Mouse (Mus musculus): ENCODE results near the gene Cyp2s1. TPM values are rescaled to one million over a fixed set of nuclear protein-coding genes. Genes with fewer than 3 reads are reported as not detected.

The Cyp2s1 gene
- total RNA-seq, 2 experiments from 2014 or later: 3.2 to 4.2 TPM

DNA sequence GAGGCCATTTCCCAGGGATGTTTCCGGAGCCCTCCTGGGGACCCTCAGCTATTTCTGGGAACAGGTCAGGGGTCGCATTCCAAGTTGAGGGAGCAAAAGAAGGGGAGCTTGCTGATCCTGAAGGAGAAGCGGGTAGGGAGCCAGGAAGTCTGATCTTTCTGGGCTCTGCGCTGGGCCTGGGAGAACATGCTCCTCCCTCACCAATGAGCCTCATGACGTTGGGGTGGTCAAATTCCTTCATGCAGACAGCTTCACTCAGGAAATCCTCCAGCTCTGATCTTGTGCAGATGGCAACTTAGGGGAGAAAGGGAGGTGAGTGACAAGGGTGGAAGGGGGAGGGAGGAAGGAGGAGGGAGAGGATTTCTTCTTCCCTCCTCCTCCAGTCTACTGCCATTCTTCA is 52.5 kb downstream of the Cyp2s1 start:
- TF ChIP-seq CTCF (IDR thresholded peaks at IDR 0.05): no peak
- no peak for DNase-seq (ENCODE audit: extremely low spot score in 1 of 2, low spot score in 2 of 2)
- no peak overlapping the region for H3K27ac ChIP-seq
- H3K4me3 ChIP-seq: no peak overlapping the region
- intact Hi-C loops (cut with DNase I): loop anchor here (10.0 kb wide), 1 partner anchor 1361 kb away; no protein-coding TSS in a partner anchor

- no peak for DNase-seq (ENCODE audit: extremely low spot score in 1 of 2, low spot score in 2 of 2)
- H3K27ac ChIP-seq: no peak overlapping the region
- no peak overlapping the region for H3K4me3 ChIP-seq
- TF ChIP-seq CTCF (IDR thresholded peaks at IDR 0.05): no peak
- intact Hi-C loops (cut with DNase I): loop anchor here (10.0 kb wide), 1 partner anchor 1361 kb away; no protein-coding TSS in a partner anchor
Measured at GRCm38 (mm10) chr7:25763678-25764077, 53.0 kb downstream of the Cyp2s1 start.

GRCm38 (mm10) chr7:25761354-25761753 is 55.4 kb downstream of the Cyp2s1 start:
- intact Hi-C loops (cut with DNase I): loop anchor here (10.0 kb wide), 1 partner anchor 1363 kb away; no protein-coding TSS in a partner anchor

DNA sequence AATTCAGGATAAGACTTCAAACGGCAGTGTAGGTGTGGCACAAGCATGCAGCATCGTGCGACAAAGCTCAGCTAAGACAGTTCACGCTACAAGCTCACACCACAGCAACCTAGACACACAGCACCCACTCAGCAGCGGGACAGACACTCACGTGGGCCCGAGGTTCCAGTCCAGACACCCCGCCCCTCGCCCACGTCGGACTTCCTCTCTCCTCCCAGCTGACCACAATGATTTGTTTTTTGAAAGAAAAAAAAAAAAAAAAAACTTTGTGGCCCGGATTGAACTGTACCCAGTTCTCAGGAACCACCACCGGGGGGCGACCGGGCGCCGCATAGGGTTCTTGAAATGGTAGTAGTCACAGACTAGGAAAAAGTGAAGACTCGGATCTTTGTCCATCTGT is 60.7 kb downstream of the Cyp2s1 start:
- peak; percentile 95 for TF ChIP-seq CTCF (IDR thresholded peaks at IDR 0.05)

More at GRCm38 (mm10) chr7:25761354-25761753, 55.4 kb downstream of the Cyp2s1 start:
- DNase-seq (ENCODE audit: extremely low spot score in 1 of 2, low spot score in 2 of 2): no peak
- Histone ChIP-seq H3K27ac (no peak overlapping the region), H3K4me3 (no peak overlapping the region)
- no peak for TF ChIP-seq CTCF (IDR thresholded peaks at IDR 0.05)

DNA sequence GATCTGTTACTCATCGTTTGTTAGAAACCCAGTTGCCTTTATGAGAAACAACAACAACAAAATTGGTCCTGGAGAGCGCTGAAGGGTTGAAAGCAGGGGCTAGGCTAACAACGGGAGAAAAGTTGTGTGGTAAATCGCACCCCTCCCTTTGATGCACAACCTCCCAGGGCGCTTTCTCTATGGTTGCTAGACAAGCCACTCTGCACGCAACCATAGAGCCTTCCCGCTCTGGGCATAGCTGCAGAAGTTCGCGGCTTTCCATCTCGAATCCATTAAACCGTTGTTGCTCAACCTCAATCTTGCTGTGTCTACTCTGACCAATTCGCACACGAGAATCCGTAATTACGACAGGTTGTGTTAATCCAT is 61.3 kb downstream of the Cyp2s1 start:
- DNase-seq (ENCODE audit: extremely low spot score in 1 of 2, low spot score in 2 of 2): peak in 1 of 2 experiments; percentile 40
- no peak for TF ChIP-seq CTCF (IDR thresholded peaks at IDR 0.05)
- H3K27ac ChIP-seq: peak overlapping the region; percentile 94
- intact Hi-C loops (cut with DNase I): loop anchor here (10.0 kb wide), 1 partner anchor 1441 kb away; the partner anchor contains the start of gene Zfp94
- peak overlapping the region; percentile 98 for H3K4me3 ChIP-seq

More for the DNA sequence above, 60.7 kb downstream of the Cyp2s1 start:
- peak; percentile 86 to 88 for DNase-seq (ENCODE audit: extremely low spot score in 1 of 2, low spot score in 2 of 2)
- Histone ChIP-seq H3K27ac (peak overlapping the region; percentile 94), H3K4me3 (peak overlapping the region; percentile 98)
- intact Hi-C loops (cut with DNase I): loop anchor here (1.0 to 10.0 kb wide), 3 partner anchors 49 to 1441 kb away; partner anchors contain the start of gene Zfp94

DNA sequence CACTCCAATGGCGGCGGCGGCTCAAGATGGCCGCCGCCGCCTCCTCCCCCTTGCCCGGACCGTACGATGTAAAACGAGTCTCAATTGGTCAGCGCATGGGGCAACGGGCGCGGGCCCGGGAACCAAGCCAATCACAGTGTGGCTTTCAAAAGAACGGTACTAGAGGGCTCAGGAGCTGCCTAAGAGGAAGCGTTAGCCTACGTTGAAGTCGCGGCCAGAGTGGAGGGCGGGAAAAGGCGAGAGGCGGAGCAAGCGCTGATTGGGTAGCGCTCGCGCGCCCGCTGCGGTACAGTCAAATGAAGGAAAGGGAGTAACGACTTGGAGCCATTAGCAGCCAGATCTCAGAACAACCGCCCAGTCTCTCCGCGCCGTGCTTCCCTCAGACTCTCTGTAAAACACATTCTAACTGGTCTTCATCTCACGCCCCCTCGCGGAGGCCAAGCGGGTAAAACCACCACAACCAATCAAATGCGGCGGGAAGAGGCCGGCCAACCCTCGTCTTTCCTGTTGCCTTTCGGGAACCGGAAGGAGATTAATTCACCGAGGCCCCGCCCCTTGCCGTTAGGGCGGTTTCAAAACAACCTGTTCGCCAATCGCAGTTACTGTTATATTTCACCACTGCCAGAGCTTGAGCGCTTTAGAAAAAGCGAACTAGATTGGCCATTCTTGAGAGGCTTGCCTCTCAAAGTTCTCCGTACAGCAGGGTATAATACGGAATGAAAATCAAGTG is 61.8 kb downstream of the Cyp2s1 start, which contains the start of gene Hnrnpul1:
Gene Hnrnpul1 (minus strand): TSS at position 20 of the 730 bp plus-strand sequence.
- Histone ChIP-seq H3K4me3 (peak within 1 kb of the TSS; percentile 98), H3K27ac (peak within 1 kb of the TSS; percentile 94)
- TF ChIP-seq CTCF (IDR thresholded peaks at IDR 0.05): peak; percentile 27
- intact Hi-C loops (cut with DNase I): loop anchor here (5.0 to 10.0 kb wide), 2 partner anchors 38 to 1440 kb away; partner anchors contain the start of genes Ccdc97 and Zfp94
- peak; percentile 99 to 100 for DNase-seq (ENCODE audit: extremely low spot score in 1 of 2, low spot score in 2 of 2)

DNA sequence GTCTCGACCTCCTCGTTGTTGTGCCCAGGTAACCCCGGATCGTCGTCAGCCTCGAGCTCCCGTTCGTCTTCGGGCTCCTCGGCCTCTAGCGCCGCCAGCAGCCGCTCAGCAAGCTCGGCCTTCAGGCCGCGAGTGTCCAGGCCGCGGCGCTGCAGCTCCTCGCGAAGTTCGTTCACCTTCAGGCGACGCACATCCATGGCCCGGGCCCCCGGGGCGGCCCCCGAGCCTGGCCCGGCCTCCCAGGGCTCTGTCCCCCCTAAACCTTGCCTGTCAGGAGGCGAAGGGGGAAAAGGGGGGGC is 62.3 kb downstream of the Cyp2s1 start:
- no peak for DNase-seq (ENCODE audit: extremely low spot score in 1 of 2, low spot score in 2 of 2)
- no peak; the same call in none of the 2 replicates for TF ChIP-seq CTCF (IDR thresholded peaks at IDR 0.05)
- Histone ChIP-seq H3K4me3 (peak overlapping the region; percentile 98), H3K27ac (peak overlapping the region; percentile 94)
- intact Hi-C loops (cut with DNase I): loop anchor here (5.0 to 10.0 kb wide), 2 partner anchors 37 to 1440 kb away; partner anchors contain the start of genes Ccdc97 and Zfp94

DNA sequence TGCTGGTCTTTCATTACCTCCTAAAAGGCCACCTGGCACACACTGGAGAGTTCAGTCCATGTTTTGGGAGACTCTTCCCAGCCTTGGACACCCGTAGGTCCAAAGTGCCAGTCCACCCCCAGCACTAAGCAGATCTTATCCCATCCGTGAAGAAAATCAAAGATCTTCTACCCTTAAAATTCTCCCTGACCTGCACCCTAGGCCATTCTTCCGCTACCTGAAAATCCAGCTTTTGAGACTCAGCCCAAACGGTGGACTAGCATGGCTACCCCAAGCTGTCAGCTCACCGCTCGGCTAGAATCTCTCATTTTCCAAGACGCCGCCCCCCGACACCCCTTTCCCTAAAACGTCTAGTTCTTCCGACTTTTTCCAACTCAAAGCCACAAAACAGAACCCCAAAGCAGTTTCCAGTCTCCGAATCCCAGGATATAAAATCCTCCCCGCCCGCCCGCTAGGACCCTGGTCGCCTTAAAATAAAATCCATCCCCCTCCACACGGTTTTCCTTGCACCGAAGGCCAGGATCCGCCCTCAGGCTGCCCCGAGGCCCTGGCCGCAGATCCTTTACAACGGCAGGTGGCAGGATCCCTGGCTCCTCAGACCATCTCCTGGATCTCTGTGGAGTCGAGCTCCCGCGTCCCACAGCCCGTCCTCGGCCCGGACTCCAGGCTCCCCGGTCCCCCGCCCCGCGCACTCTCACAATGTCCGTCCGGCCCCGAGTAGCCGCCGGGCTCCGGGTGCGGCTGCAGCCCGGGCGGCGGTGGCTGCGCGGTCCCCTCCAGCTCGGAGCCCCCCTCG is 62.9 kb downstream of the Cyp2s1 start:
- no peak for DNase-seq (ENCODE audit: extremely low spot score in 1 of 2, low spot score in 2 of 2)
- no peak for TF ChIP-seq CTCF (IDR thresholded peaks at IDR 0.05)
- Histone ChIP-seq H3K4me3 (peak overlapping the region; percentile 98), H3K27ac (peak overlapping the region; percentile 94)
- intact Hi-C loops (cut with DNase I): loop anchor here (5.0 to 10.0 kb wide), 2 partner anchors 37 to 1439 kb away; partner anchors contain the start of genes Ccdc97 and Zfp94

- no peak overlapping the region for H3K27ac ChIP-seq
- no peak for TF ChIP-seq CTCF (IDR thresholded peaks at IDR 0.05)
- peak overlapping the region; percentile 98 for H3K4me3 ChIP-seq
- intact Hi-C loops (cut with DNase I): loop anchor here (5.0 to 10.0 kb wide), 2 partner anchors 36 to 1438 kb away; partner anchors contain the start of genes Ccdc97 and Zfp94
- no peak for DNase-seq (ENCODE audit: extremely low spot score in 1 of 2, low spot score in 2 of 2)
Measured at GRCm38 (mm10) chr7:25753076-25753475, 63.6 kb downstream of the Cyp2s1 start.

Small RNA genes lying within 50 kb of the gene (microRNA-seq; reads per million reads assigned to microRNA genes)
- gene Gm24865: 0 reads per million in 2 experiments

Other genes with a start within 250 kb of the Cyp2s1 start
- gene Erich4, start 201.0 kb downstream of the Cyp2s1 start, total RNA-seq (2021): not detected
- 10 to 100 TPM; 51.0 to 55.7 TPM for gene Dmac2, start 197.5 kb downstream of the Cyp2s1 start, total RNA-seq (2021)
- gene B3gnt8, start 190.3 kb downstream of the Cyp2s1 start, total RNA-seq (2021): under 1 TPM; 0.65 to 0.68 TPM
- 10 to 100 TPM; 32.9 to 33.9 TPM for gene Bckdha, start 157.9 kb downstream of the Cyp2s1 start, total RNA-seq (2021)
- gene Exosc5, start 157.7 kb downstream of the Cyp2s1 start, total RNA-seq (2021): 10 to 100 TPM; 23.3 to 24.0 TPM
- 10 to 100 TPM; 20.7 to 29.4 TPM for gene Tmem91, start 141.7 kb downstream of the Cyp2s1 start, total RNA-seq (2021)
- gene B9d2, start 136.1 kb downstream of the Cyp2s1 start, total RNA-seq (2021): 10 to 100 TPM; 21.3 to 25.9 TPM
- gene Tgfb1, start 129.9 kb downstream of the Cyp2s1 start, total RNA-seq (2021): 10 to 100 TPM in 1 of 2 experiments, 1 to 10 TPM in 1; 7.3 to 10.7 TPM
- gene Ccdc97, start 97.8 kb downstream of the Cyp2s1 start, total RNA-seq (2021): 10 to 100 TPM; 65.4 to 66.5 TPM
- 100 to 1,000 TPM in 1 of 2 experiments, 10 to 100 TPM in 1; 96.5 to 101 TPM for gene Hnrnpul1, start 62.2 kb downstream of the Cyp2s1 start, total RNA-seq (2021)
- gene Axl, start 28.2 kb downstream of the Cyp2s1 start, total RNA-seq (2021): 10 to 100 TPM; 33.2 to 40.5 TPM
- under 1 TPM in 1 of 2 experiments, not detected in 1; 0.18 TPM for gene Cyp2b10, start 80.7 kb upstream of the Cyp2s1 start, total RNA-seq (2021)
- gene Cyp2b13, start 244.6 kb upstream of the Cyp2s1 start, total RNA-seq (2021): not detected

Measured in left cerebral cortex, adult 2 months (tissue).